Mouse (Mus musculus): Measurements from ENCODE around the gene Acsl1. TPM values are rescaled to one million over a fixed set of nuclear protein-coding genes. Genes with fewer than 3 reads are reported as not detected.

The Acsl1 gene
- polyA plus RNA-seq, 1 experiment = 13.2 TPM

DNA sequence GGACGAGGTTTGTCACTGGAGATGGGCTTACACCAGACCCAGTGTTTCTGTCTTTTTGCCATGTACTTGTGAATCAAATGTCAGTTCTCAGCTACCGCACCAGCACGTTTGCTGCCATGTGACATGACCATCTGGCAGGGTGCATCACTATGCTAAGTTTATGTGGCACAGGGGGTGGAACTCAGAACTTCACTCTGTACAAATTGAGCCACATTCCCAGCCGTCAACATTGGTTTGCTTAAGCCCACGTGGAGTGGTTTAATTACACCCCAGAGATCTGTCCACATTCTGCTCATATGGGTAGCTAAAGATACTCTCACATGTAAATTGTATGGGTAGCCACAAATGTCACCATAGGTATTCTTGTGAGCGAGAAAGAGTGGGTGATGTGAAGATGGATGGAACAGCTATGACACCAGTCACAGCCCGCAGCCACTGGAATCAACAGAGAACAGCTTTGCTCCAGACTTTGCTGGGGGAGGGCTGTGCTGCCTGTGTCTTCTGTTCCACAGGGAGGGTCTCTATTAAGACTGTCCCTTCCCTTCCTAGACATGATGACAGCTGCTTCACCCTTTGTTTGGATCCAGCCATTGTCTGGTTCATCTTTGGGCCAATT is 96.2 kb downstream of the Acsl1 start:
- TF ChIP-seq CTCF (IDR thresholded peaks at IDR 0.05; ENCODE audit: extremely low read depth, insufficient read depth, insufficient read length, insufficient replicate concordance) = no peak
- no peak for TF ChIP-seq POLR2A (IDR thresholded peaks at IDR 0.05; ENCODE audit: low read depth, low read length)
- 93% methylated on average over 7 of the region's 7 CpGs for WGBS
- DNase-seq (ENCODE audit: low read depth in 1 of 2, low spot score in 2 of 2) = no peak
- H3K4me1 ChIP-seq (ENCODE audit: control insufficient read depth, insufficient read depth, insufficient read length) = no peaks in the 10 kb centered on the region
- no peaks in the 10 kb centered on the region for H3K36me3 ChIP-seq (ENCODE audit: control insufficient read depth, insufficient read depth, low read length)
- no peaks in the 10 kb centered on the region for H3K27me3 ChIP-seq (ENCODE audit: control insufficient read depth, insufficient read depth, low read length)
- no peak overlapping the region for H3K4me3 ChIP-seq (ENCODE audit: extremely low read depth, insufficient read depth, insufficient read length)
- no peak overlapping the region for H3K27ac ChIP-seq (ENCODE audit: insufficient read depth, low read length)

DNA sequence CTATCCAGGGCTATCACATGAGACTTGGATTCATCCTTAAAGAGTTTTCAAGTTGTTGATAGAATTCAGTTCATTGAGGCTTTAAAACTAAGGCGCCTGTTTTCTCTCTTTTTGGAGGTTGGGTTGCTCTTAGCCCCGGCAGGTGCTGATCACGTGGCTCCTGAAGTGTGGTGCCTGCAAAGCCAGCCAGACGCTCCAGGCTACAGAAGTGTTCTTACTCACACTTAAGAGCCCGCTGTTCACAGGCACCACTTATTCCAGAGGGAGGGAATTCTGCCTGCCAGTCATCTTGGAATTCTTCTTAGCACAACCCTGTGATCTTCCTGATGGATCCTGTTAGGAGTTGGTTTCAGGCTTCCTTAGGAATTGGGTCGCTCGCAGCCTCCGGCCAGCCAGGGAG is 97.1 kb downstream of the Acsl1 start:
- WGBS = 95% methylated on average over 8 of the region's 8 CpGs

DNA sequence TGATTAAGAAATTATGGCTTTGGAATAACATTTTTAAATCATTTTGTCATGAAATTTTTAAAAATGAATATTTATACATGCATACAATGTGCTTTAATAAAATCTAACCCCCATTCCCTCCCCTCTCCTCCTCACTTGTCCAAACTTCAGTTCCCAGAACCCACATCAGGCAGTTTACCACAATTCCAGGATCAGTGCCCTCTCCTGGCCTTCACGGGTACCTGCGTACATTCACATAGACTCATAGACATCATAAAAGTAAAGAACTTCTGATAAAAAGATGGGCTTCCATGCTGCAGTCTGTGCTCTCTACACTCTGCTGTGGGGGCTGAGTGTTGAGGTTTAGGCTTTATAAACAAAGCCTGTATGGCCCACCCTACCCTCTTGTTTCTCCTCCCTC is 98.1 kb downstream of the Acsl1 start:
- 84% methylated on average over 2 of the region's 2 CpGs for WGBS
- H3K27me3 ChIP-seq (ENCODE audit: control insufficient read depth, insufficient read depth, low read length) = no peaks in the 10 kb centered on the region
- H3K4me3 ChIP-seq (ENCODE audit: extremely low read depth, insufficient read depth, insufficient read length) = no peak overlapping the region
- TF ChIP-seq POLR2A (IDR thresholded peaks at IDR 0.05; ENCODE audit: low read depth, low read length) (no peak), CTCF (IDR thresholded peaks at IDR 0.05; ENCODE audit: extremely low read depth, insufficient read depth, insufficient read length, insufficient replicate concordance) (no peak)
- no peak overlapping the region for H3K27ac ChIP-seq (ENCODE audit: insufficient read depth, low read length)
- no peaks in the 10 kb centered on the region; the same call in none of the 2 replicates for H3K36me3 ChIP-seq (ENCODE audit: control insufficient read depth, insufficient read depth, low read length)
- no peak for DNase-seq (ENCODE audit: low read depth in 1 of 2, low spot score in 2 of 2)
- no peaks in the 10 kb centered on the region for H3K4me1 ChIP-seq (ENCODE audit: control insufficient read depth, insufficient read depth, insufficient read length)

More for the DNA sequence above, 97.1 kb downstream of the Acsl1 start:
- DNase-seq (ENCODE audit: low read depth in 1 of 2, low spot score in 2 of 2) = no peak
- no peak overlapping the region for H3K4me3 ChIP-seq (ENCODE audit: extremely low read depth, insufficient read depth, insufficient read length)
- H3K27ac ChIP-seq (ENCODE audit: insufficient read depth, low read length) = no peak overlapping the region
- H3K4me1 ChIP-seq (ENCODE audit: control insufficient read depth, insufficient read depth, insufficient read length) = no peaks in the 10 kb centered on the region
- H3K27me3 ChIP-seq (ENCODE audit: control insufficient read depth, insufficient read depth, low read length) = no peaks in the 10 kb centered on the region
- H3K36me3 ChIP-seq (ENCODE audit: control insufficient read depth, insufficient read depth, low read length) = no peaks in the 10 kb centered on the region
- TF ChIP-seq CTCF (IDR thresholded peaks at IDR 0.05; ENCODE audit: extremely low read depth, insufficient read depth, insufficient read length, insufficient replicate concordance) (no peak), POLR2A (IDR thresholded peaks at IDR 0.05; ENCODE audit: low read depth, low read length) (no peak)

DNA sequence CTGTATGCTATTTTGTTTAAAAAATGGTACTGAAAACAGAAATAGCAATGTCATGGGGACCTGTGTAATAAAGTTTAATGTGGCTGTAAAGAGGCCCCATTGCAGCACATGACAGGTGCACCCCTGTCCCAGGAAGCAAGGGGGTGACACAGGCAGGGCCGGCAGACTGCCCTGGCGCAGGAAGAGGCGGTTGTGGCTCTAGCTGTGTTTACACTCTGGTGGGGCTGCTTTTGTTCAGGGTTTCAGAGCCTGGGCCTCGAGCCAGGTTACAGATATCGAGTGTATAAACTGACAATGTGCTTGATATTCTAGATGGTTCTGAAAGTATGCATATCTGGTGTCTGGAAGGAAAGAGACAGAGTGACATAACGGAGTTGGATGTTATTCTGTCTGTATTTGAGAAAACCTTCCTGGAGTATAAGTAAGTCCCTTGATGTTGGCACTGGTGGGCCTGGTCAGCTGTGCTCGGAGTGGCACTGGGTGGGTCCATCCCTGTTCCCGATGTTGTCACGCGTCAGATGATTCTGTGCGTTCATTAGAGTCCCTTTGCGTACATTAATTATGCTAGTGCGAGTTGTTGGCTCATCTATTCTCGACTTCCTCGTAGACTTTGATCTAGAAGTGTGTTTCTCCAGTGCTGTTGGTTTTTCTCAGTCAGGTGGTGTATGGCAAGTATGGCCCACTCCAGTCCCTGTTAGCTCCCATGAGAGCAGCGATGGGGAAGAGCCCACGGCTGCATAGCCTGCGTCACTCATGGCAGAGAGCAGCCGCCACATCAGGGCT is 99.0 kb downstream of the Acsl1 start:
- no peaks in the 10 kb centered on the region for H3K4me1 ChIP-seq (ENCODE audit: control insufficient read depth, insufficient read depth, insufficient read length)
- WGBS = 78% methylated on average over 19 of the region's 19 CpGs
- H3K4me3 ChIP-seq (ENCODE audit: extremely low read depth, insufficient read depth, insufficient read length) = no peak overlapping the region
- H3K27me3 ChIP-seq (ENCODE audit: control insufficient read depth, insufficient read depth, low read length) = no peaks in the 10 kb centered on the region
- DNase-seq (ENCODE audit: low read depth in 1 of 2, low spot score in 2 of 2) = no peak
- no peak overlapping the region for H3K27ac ChIP-seq (ENCODE audit: insufficient read depth, low read length)
- H3K36me3 ChIP-seq (ENCODE audit: control insufficient read depth, insufficient read depth, low read length) = peaks cover 2% of the 10 kb centered on the region
- TF ChIP-seq CTCF (IDR thresholded peaks at IDR 0.05; ENCODE audit: extremely low read depth, insufficient read depth, insufficient read length, insufficient replicate concordance) (no peak), POLR2A (IDR thresholded peaks at IDR 0.05; ENCODE audit: low read depth, low read length) (no peak)

DNA sequence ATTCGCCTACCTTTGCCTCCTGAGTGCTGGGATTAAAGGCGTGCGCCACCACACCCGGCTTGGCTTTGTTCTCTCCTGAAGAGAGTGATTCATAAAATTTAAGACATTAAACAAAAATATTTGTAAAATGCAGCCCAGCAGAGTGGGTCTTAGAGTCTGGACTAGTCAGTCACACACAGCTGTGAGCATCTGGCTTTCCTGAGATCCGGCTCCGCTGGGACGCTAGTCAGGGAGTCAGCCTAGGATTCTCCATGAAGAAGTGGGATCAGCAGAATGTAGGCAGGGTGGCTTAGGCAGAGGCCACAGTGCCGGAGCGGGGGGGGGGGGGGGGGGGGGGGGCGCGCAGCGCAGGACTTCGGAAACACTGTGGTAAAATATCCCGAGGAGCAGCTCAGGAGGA is 99.8 kb downstream of the Acsl1 start:
- WGBS = 89% methylated on average over 10 of the region's 14 CpGs
- Histone ChIP-seq H3K27ac (ENCODE audit: insufficient read depth, low read length) (no peak overlapping the region), H3K27me3 (ENCODE audit: control insufficient read depth, insufficient read depth, low read length) (no peaks in the 10 kb centered on the region), H3K4me3 (ENCODE audit: extremely low read depth, insufficient read depth, insufficient read length) (no peak overlapping the region), H3K36me3 (ENCODE audit: control insufficient read depth, insufficient read depth, low read length) (peaks cover 2% of the 10 kb centered on the region), H3K4me1 (ENCODE audit: control insufficient read depth, insufficient read depth, insufficient read length) (no peaks in the 10 kb centered on the region)
- no peak for DNase-seq (ENCODE audit: low read depth in 1 of 2, low spot score in 2 of 2)
- no peak for TF ChIP-seq POLR2A (IDR thresholded peaks at IDR 0.05; ENCODE audit: low read depth, low read length)

DNA sequence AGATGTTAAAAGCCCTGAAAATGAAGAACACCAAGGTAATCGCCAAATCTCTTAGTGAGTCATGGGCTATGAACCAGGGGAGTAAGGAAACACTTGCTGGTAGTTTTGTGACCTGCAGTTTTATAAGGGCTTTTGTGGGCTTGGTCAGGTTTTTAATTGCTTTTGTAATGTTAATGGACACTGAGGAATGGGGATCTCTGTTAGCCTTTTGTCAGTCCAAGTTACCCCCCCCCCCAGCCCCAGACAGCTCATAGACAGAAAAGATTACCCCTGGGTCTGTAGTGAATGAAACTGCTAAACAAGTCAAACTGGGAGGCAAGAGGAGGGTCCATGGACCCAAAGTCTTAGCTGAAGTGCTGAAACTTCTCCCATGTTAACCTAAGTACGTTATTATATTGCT is 102.6 kb downstream of the Acsl1 start:
- no peak overlapping the region for H3K4me3 ChIP-seq (ENCODE audit: extremely low read depth, insufficient read depth, insufficient read length)
- no peaks in the 10 kb centered on the region for H3K4me1 ChIP-seq (ENCODE audit: control insufficient read depth, insufficient read depth, insufficient read length)
- no peaks in the 10 kb centered on the region for H3K27me3 ChIP-seq (ENCODE audit: control insufficient read depth, insufficient read depth, low read length)
- peaks cover 17% of the 10 kb centered on the region for H3K36me3 ChIP-seq (ENCODE audit: control insufficient read depth, insufficient read depth, low read length)
- WGBS = 97% methylated on average over 2 of the region's 2 CpGs
- H3K27ac ChIP-seq (ENCODE audit: insufficient read depth, low read length) = no peak overlapping the region
- DNase-seq (ENCODE audit: low read depth in 1 of 2, low spot score in 2 of 2) = no peak
- TF ChIP-seq CTCF (IDR thresholded peaks at IDR 0.05; ENCODE audit: extremely low read depth, insufficient read depth, insufficient read length, insufficient replicate concordance) (no peak), POLR2A (IDR thresholded peaks at IDR 0.05; ENCODE audit: low read depth, low read length) (no peak)

DNA sequence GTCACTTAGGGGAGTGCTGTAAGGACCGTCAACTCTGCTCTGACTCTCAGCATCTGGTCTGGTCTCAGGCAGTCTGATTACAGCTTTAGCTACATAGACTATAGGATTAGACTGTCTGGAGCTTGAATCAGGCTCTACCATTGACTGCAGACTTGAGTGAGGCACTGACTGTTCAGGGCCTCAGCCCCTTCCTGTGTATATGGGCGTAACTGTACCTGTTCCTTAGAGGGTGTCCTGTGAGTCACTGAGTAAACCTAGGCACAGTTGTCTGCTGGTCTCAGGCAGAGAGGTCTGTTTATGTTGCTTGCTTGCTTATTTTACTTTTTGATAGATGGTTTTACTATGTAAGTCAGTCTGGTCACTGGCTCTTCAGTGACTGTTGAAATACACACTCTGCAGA is 103.1 kb downstream of the Acsl1 start:
- Histone ChIP-seq H3K4me1 (ENCODE audit: control insufficient read depth, insufficient read depth, insufficient read length) (no peaks in the 10 kb centered on the region), H3K4me3 (ENCODE audit: extremely low read depth, insufficient read depth, insufficient read length) (no peak overlapping the region), H3K27ac (ENCODE audit: insufficient read depth, low read length) (no peak overlapping the region), H3K27me3 (ENCODE audit: control insufficient read depth, insufficient read depth, low read length) (no peaks in the 10 kb centered on the region), H3K36me3 (ENCODE audit: control insufficient read depth, insufficient read depth, low read length) (peaks cover 21% of the 10 kb centered on the region)
- TF ChIP-seq CTCF (IDR thresholded peaks at IDR 0.05; ENCODE audit: extremely low read depth, insufficient read depth, insufficient read length, insufficient replicate concordance) (no peak), POLR2A (IDR thresholded peaks at IDR 0.05; ENCODE audit: low read depth, low read length) (no peak)
- no peak for DNase-seq (ENCODE audit: low read depth in 1 of 2, low spot score in 2 of 2)
- 94% methylated on average over 2 of the region's 2 CpGs for WGBS

All from spleen, adult 2 months (tissue).